Mouse (Mus musculus): ENCODE data around the gene Tfap4.

The Tfap4 gene

DNA sequence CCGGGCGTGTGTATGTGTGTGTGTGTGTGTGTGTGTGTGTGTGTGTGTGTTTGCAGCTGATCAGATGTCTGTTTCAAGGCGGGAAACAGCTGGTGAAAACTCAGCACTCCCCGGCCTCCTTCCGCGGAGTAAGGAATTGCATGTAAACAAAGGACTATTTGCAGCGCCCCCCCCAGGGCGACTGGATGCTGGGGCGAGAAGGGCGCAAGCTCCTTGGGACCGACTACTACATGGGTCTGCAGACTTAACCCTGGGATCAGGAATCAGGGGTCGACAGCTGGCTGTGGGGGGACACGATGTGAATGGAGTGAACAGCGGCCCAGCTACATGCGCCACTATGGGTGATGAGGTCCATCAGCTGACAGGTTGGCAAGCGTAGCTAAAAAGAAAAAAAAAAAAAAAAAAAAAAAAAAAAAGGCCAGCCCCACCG, at the start of gene Tfap4:
Gene Tfap4 (minus strand): TSS at position 140 of the 430 bp plus-strand sequence.
- peak; percentile 72 to 81 for DNase-seq (ENCODE audit: low spot score in 2 of 2)

DNA sequence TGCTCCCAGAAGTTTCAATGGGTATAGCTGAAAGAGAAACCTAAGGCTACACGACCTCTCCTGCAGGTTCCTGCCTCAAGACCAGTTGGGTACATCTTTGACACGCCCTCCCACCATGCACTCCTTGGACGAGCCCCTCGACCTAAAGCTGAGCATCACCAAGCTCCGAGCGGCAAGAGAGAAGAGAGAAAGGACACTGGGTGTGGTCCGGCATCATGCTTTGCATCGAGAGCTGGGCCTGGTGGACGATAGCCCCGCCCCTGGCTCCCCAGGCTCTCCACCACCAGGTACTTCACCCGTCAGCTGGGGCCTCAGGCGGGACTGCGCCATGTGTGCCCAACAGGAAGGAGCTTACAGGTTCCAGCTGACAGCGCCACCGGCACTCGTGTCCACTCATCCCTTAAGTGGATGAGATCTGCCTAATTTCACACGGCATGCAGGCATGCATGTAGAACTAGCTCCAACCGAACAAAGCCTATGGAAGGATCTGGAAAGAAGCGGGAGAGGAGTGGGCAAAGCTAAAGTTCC, 48.9 kb upstream of the Tfap4 start:
- DNase-seq (ENCODE audit: low spot score in 2 of 2), result no peak

DNA sequence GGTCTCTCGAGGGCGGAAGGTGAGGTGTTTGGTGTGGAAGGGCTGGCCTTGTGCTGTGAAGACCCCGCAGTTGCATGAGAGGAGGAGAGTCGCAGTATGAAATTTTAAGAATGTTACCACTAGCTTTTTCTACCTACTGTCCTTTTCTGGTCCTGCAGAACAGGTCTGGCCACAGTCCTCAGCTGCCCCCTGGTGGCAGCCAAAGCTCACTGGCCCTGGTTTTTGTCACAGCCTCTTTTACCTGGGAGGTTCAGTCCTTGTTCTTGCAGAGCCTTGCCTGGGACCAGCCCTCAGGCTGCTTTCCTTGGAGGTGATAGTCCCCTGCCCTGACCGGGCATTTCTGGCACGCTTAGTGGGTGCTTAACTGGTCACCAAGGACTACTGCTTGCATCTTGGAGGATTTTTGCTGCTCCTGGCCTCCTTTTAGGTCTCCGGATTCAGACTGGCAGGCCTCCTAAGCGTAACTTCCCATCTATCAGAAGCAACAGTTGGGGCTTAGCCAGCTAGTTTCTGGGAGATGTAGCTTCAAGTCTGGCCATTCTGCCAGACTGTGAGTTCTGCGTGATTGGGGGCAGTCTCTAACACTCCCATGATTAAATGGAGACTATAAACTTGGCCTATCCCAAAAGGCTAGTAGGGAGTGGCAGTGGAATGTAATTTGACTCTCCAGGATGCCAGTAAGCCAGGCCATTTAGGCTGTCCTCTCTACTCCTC, 48.3 kb upstream of the Tfap4 start:
- DNase-seq (ENCODE audit: low spot score in 2 of 2), result peak; percentile 75 to 79

DNA sequence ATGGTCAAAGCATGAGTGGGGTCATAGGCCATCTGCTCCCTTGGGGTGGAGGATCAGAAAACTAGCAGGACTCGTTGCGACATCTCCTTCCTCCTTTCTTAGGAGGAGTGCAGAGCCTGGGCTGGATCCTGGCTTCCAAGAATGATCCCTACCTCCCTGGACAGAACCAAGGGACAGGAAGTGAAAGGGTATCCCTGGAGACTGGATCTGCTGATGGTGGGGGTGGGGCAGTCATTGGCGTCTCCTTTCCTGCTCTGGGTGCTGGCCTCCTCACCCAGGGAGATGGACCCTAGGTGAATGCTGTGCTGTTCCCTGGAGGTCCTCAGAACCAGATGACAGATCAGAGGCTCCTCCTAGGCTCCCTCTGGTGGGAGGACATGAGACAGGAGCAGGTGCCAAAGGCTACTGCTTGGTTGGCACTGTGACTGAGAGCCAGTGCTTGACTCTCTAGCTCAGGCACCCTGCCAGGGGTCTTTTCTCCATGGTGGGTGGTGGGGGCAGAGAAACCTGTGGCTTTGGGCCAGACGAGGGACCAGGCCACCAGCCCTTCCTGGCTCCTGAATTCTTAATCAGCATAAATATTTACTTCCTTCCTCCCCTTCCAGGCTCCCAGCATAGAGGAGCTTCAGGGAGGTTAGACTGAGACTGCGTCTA, 46.9 kb upstream of the Tfap4 start:
- no peak for DNase-seq (ENCODE audit: low spot score in 2 of 2)

DNA sequence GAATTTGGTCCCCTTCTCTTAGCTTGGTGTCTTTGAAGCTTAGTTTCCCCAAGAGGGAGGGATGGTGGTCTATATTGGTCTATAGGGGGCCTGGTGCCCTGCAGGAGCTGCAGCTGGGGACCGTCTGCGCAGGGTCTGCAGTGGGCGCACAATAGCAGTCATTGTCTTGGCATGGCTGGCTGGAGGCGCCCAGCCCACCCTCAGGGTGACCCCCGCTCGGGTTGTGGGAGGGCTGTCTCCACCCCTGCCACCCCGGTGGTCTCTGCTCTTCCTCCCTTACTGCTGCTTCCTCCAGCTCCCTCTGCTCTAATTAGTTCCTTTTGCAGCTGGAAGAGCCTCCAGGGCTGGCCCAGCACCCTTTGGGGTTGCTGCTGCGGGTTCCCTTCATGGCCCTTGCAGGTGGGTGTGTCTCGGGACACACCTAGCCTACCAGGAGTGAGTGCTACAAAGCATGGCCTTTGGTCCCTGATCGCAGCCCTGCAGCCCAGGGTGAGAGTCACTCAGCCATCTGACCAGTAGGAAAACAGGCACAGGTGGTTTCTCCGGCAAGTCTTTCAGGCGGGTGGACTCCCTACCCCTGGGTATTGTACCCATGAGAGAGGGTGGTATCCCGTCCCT, 46.0 kb upstream of the Tfap4 start:
- DNase-seq (ENCODE audit: low spot score in 2 of 2), result no peak

DNA sequence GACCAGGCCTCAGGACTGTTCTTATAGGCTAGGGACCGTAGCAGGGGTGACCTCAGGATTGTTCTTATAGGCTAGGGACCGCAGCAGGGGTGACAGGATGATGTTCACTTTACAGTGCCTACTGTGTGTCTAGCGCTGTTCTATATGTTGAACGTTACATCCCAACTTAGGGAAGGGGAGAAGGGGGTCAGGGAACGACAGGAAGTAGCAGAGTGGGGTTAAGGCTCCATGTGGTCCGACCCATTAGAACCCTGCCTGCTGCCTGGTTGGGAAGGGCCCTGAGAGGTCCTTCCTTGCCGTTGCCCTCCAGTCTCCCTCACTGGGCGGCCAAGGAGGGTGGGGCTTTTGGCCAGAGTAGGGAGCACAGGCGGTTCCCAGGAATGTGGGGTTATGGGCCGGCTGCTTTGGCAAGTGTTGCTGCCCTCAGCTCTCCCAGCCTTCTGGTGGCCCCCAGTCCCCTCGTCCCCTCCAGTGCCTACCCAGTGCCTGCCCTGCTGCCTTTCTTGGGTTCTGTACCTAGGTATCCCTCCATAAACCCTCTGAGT, 44.7 kb upstream of the Tfap4 start:
- no peak for DNase-seq (ENCODE audit: low spot score in 2 of 2)

DNA sequence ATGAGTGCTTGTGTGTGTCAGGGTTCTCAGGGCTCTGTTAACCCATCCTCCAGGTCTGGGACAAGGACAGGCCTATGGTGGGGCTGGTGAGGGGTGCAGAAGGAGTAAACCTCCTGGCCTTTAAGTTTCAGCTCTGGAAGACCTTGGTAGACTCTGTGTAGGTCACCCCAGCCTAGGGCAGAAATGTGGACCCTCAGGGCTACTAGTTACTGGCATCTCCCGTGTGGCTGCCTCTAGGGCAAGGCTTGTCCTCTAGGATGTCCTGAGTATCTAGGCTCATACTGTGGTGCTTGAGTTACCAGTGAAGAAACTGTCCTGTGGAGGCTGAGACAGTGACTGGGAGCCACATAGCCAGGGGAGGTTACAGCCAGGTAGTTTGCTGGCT, 43.8 kb upstream of the Tfap4 start:
- DNase-seq (ENCODE audit: low spot score in 2 of 2), result no peak

DNA sequence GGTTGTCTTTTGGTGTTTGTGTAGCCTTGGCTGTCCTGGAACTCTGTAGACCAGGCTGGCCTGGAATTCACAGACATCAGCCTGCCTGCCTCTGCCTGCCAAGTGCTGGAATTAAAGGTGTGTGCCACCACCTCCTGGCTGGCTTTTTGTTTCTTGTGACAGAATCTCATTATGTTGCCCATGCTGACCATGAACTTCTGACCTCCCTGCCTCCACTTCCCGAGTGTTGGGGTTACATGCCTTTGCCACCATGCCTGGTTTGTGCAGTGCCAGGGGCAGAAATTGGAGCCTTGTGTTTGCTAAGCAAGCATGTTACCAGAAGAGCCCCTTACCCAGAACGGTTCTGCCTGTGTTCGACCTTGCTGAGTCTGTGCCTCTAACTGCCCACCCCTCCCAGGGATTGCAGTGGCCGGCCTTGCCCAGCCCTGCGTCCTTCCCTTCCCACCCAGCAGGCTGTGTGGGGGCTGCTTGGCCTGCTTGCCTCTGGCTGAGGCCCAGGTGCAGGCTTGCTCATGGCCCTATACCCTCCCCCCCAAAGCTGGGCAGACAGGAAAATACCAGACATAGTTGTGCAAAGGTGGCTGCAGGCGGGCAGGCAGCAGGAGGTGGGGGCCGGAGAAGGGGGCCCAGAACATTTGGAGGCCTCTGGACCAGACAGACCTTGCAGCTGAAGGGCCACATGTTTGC, 43.3 kb upstream of the Tfap4 start:
- DNase-seq (ENCODE audit: low spot score in 2 of 2), result no peak

DNA sequence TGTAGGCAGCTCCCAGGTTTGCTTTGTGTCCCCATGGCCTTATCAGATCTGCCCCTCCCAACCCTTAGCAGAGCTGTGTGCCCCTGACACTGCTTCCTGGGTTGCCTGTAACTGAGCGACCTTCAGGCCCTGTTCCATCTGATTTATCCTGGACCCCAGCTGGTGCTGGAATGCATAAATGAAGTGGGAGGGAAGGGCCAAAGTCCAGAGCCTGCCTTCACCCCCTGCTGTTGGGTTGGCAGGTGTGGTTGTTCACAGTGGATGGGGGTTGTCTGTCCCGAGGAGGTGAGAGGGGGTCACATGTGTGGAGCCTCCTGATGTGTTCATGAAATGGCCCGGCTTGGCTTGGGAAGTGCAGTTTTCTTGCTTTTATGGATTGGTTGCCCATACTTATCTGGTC, 42.5 kb upstream of the Tfap4 start:
- no peak for DNase-seq (ENCODE audit: low spot score in 2 of 2)

DNA sequence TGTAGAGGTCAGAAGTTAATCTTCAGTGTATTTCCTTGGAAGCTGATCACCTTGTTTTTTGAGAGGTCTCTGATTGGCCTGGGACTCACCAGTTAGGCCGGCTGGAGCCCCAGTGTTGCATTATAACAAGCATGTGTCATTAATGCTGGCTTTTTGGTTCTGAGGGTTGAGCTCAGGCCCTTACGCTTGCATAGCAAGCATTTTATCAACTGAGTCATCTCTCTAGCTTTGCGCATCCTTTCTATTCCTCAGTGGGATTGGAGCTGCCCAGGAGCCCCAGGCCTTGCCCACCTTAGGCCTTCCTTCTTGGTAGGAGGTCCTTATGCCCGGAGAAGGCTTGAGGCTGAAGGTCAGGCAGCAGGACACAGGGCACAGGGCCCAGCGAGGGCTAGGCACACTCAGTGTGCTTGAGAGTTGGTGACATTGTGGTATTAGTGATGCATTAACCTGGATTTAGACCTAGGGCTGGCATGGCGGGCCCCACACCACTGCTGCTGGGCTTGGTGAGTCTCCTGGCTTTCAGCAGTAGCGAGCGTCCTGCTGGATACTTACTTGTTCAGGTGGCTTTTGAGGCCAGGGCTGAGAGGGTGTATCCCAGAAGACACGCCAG, 41.2 kb upstream of the Tfap4 start:
- DNase-seq (ENCODE audit: low spot score in 2 of 2), result no peak

DNA sequence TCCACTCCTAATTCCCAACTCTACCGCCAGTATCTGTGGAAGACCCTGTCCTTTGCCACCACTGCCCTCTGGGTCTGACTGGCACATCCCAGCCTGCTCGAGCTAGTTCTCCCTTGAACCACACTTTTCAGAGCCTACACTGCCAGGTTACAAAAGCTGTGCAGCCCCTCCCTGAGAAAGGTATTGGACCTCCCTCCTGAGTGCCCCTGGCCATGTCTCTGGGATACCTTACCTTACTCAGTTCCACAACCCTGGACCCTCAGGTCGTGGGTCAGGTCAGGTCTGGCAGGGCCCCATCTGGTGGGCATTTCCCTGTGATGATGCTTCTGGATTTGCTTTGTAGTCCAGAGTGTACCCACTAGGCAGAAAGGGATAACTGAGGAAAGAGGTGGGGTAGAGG, 40.0 kb upstream of the Tfap4 start:
- DNase-seq (ENCODE audit: low spot score in 2 of 2), result no peak

DNA sequence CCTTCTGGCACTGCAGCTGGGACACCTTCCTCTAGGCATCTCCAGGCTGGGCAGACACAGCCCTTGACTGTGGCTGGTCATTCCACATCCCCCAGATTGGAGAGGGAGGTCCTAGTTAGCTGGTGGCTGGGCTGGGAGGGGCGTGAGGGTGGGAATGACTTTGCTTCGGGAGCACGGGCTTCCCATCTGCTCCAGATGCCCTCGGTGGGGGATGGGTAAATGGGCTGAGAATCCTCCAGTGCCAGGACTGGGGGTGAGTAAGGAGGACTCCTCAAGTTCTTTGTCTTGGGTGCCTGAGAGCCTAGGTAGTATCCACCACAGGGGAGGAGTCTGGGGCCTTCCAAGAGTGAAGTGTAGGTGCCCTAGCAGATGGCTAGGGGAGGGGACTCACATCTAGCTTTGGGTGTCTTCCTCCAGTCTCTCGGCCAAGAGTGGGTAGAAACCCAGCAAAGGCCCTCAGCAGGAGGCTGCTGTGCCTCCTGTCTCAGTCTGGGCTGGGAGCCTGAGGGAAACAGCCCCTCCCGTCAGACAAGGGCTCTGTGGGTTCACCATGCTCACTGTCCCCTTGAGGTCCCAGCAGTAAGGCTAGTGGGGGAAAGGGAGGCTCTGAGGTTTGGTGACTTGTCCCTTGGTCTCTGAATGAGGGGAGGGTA, 39.4 kb upstream of the Tfap4 start:
- DNase-seq (ENCODE audit: low spot score in 2 of 2), result no peak

DNA sequence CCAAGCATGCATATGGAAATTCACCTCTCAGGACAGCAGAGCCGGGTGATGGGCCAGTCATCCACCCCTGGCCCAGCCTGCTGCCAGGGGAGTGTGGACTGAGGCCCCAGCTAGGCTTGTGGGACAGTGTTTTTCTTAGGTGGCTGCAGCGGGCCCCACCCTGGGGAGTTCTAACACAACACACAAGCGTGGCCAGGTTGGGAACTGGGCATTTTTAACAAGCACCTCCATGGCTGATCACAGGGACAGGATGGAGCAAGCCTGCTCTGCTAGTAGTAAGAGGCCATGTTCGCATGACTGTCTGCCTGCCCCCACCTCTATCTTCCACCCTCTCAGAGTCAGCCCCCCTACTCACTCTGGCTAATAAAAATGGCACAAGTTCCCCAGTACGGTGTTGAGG, 38.4 kb upstream of the Tfap4 start:
- DNase-seq (ENCODE audit: low spot score in 2 of 2), result no peak

DNA sequence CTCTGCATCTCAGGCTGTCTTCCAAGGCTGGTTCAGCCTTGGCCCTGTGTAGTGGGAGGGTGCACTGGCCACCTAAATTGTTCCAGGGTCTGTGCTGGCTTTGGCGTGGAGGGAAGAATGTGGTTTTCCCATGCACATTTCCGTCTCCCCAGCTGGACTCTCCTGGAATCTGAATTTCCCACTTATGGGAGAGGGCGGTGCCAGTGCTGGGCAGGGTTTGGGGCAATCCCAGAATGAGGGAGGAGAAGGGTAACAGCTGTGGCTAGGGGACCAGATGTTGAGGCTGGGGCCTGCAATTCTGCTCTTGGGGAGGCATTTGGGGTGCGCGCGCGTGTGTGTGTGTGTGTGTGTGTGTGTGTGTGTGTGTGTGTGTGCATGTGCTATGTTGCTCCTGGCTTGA, 37.6 kb upstream of the Tfap4 start:
- no peak for DNase-seq (ENCODE audit: low spot score in 2 of 2)

DNA sequence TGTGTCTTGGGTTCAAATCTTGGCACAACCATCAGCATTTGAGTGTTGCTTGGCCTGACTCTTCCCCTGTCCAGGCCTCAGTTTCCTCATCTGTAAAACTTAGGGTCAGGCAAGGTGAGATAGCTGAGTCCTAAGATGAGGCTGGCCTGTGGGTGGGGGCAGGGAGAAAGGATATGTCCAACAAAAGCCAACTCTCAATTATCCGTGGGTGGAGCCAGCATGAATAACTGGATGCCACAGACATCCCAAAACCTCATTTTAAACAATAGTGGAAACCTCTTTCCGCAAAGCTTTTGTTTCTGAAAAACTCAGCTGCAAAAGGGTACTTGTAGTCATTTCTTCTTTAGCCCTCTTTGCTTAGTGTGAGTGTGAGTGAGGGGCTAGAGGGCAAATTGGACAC, 37.2 kb upstream of the Tfap4 start:
- no peak for DNase-seq (ENCODE audit: low spot score in 2 of 2)

DNA sequence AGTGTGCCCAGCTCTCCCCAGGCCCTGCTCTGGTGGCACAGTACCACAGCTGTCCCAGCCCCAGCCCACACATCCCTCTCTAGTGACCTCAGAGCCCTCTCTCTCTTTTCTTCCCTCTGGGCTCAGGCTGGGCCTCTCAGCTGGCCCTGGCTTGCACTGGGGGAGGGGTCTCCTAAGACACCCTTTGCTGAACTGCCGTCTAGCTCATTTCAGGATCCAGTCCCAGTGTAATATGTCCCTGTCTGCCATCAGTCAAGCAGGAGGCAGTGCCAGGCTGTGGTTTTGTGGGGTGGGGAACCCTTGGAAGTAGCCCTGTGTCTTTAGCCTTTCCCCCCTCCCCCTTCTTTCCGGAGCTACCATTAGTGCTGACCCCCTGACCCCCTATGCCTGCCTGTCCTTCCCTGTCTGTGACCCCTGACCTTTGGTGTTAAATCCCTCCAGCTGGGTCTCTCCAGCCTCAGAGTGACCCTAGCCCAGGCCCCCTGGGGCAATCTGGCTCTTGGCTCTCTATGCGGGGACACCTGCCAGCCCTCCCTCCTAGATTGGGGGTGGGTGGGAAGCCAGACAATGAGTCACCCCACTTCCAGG, 36.6 kb upstream of the Tfap4 start:
- no peak for DNase-seq (ENCODE audit: low spot score in 2 of 2)

DNA sequence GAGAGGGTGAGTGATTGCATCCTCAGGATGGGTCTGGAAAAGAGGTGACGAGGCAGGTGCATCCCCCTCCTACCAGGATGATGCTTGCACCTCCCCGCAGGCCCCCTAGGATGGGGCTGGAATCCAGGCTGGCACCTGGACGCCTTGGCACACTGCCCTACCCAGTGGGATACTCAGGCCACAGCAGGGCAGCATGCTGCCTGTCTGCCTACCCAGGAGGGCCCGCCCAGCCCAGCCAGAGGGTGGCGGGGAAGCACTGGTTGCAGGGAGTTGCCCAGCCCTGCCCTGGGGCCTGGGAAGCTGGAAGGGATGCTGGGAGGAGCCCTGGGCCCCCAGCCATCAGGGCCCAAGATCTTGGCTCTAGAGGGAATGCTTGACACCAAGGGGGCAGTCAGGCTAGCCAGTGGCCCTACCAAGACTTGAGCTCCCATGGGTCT, 35.9 kb upstream of the Tfap4 start:
- no peak for DNase-seq (ENCODE audit: low spot score in 2 of 2)

DNA sequence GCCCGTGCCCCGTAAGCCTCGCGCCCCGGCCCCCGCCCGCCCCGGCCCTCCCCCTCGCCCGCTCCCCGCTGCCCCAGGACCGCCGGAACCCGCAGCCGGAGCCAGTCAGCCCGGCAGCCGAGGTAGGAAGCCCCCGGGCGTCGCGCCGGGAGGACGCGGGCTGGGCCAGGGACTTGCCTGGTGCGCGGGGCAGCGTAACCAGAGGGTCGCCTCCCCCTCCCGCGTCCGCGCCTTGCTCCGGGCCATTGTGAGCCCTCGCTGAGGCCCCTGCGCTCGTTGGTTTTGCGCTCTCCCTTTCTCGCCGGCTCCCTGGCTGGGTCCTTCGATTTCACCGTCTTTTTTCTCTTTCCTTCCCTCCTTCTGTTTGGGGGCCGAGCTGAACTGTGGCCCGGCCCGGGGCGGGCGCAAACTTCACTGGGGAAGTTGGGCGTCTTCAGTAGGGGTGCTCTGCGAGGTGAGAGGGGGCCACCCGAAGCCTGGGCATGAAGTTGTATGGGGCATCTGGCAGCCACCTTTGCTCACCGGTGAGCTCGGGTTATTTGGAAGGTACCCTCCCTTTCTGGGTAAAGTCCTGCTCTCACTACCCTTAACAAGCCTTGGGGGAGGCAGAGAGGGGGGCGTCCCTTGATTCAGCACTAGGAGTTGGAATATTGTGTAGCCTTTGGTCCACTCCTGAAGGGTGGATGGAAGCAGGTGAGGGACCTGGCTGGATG, 35.3 kb upstream of the Tfap4 start:
- no peak for DNase-seq (ENCODE audit: low spot score in 2 of 2)

DNA sequence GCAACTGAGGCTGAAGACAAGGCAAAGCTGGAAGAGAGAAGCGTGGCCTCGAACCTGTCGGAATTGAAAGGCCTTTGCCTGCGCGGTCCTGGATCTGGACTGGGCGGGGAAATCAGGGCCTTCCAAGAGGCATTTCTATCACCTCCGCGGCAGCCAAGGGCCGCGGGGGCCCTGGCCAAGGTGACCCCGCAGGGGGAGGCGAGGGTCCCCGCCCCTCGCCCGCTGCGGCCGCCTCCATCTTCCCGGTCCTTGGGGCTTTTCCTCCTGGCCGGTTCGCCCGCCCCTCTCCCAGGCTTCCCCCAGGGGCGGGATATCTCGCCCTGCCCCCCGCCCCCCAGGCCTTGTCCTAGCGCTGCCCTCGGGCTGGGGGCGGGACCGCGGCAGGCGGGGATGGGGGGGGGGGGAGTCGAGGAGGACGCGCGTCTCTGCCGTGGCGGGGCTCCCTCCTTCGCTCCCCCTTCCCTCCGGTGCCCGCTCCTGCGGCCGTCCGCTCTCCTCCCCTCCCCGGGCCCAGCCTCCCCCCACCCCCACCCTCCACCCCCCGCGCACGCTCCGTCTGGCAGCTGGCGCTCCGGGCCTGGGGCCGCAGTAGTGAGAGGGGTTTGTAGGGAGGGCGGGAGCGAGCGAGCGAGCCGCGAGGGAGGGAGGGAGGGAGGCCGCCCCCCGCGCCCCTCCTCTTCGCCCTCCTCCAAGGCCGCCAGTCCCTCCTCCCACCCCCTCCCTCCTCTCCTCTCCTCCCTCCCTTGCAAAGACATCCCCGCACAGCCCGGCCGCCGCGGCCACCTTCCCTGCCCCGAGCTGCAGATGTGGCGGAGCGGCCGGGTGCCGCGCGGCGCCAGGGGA, 34.5 kb upstream of the Tfap4 start, which contains the start of gene Glis2:
Gene Glis2 (plus strand): TSS at position 743 of the 843 bp plus-strand sequence.
- no peak for DNase-seq (ENCODE audit: low spot score in 2 of 2)

Measured in spleen, postnatal 36 days (tissue).